Mouse (Mus musculus) embryonic facial prominence, embryonic 14.5 days (tissue): ENCODE results near the gene Lbhd2. TPM values are rescaled to one million over a fixed set of nuclear protein-coding genes. Genes with fewer than 3 reads are reported as not detected.

Source experiments
- ATAC-seq: fragments of 200-750 bp; cut with Nextera tagmentation; 2 replicates; pipeline ENCODE4 v1.8.0; 2017; ENCODE audit warnings: low read depth, moderate number of reproducible peaks, moderate TSS enrichment
- DNase-seq: peaks from one replicate; pipeline ENCODE4 v3.0.0-alpha.2; 2015; ENCODE audit warnings: low spot score
- H3K27ac ChIP-seq: fragments of 300-500 bp; sonication (generic); replicated peaks from 2 replicates; pipeline ENCODE4 v1.5.1; 2014; ENCODE audit warnings: low read depth, mild to moderate bottlenecking, low read length, moderate library complexity
- H3K27me3 ChIP-seq: fragments of 300-500 bp; sonication (generic); replicated peaks from 2 replicates; pipeline ENCODE4 v1.6.1; 2014; ENCODE audit warnings: low read length; ENCODE audit not compliant: control insufficient read depth, insufficient read depth
- H3K36me3 ChIP-seq: fragments of 300-500 bp; sonication (generic); 2 replicates; pipeline ENCODE4 v1.6.1; 2014; ENCODE audit warnings: low read length, mixed read lengths; ENCODE audit not compliant: control insufficient read depth, insufficient read depth
- H3K4me1 ChIP-seq: fragments of 300-500 bp; sonication (generic); 2 replicates; pipeline ENCODE4 v1.6.1; 2014; ENCODE audit warnings: antibody characterized with exemption, low read length; ENCODE audit not compliant: control insufficient read depth, insufficient read depth
- H3K4me2 ChIP-seq: fragments of 300-500 bp; sonication (generic); 2 replicates; pipeline ENCODE4 v1.6.1; 2014; ENCODE audit warnings: low read depth, mild to moderate bottlenecking, low read length, moderate library complexity, mixed read lengths
- H3K4me3 ChIP-seq: fragments of 300-500 bp; sonication (generic); 2 replicates; pipeline ENCODE4 v1.5.1; 2014; ENCODE audit warnings: low read depth, mild to moderate bottlenecking, low read length
- H3K9ac ChIP-seq: fragments of 300-500 bp; sonication (generic); 2 replicates; pipeline ENCODE4 v1.6.1; 2014; ENCODE audit warnings: low read depth, mild to moderate bottlenecking, low read length, moderate library complexity, mixed read lengths
- H3K9me3 ChIP-seq: fragments of 300-500 bp; sonication (generic); 2 replicates; pipeline ENCODE4 v1.6.1; 2016; ENCODE audit warnings: low read length; ENCODE audit not compliant: control insufficient read depth
- WGBS: fragments of 180-500 bp; shearing (Covaris S2); extraction: QIAGEN DNeasy Blood & Tissue Kit; methylation state at CpG from one replicate; pipeline ENCODE4 v1.1.7; 2014; 5-methylcytosine and 5-hydroxymethylcytosine counted together
- polyA plus RNA-seq: library from polyadenylated mRNA; unstranded; fragments of >200 nt; fragmentation: Nextera tagmentation; extraction: Ambion mirVana; gene quantifications from 2 replicates; pipeline ENCODE4 v1.2.1, GENCODE M21; 2014

Lbhd2 gene
- polyA plus RNA-seq, 1 experiment from 2014 or later: 5.5 TPM

GRCm38 (mm10) chr12:111455860-111456259, 49.3 kb downstream of the Lbhd2 start:
- ATAC-seq (no peak), DNase-seq (no peak)
- no peak overlapping the region for H3K9ac ChIP-seq
- no peaks in the 10 kb centered on the region for H3K9me3 ChIP-seq
- no peak overlapping the region for H3K4me3 ChIP-seq
- no peak overlapping the region for H3K4me2 ChIP-seq
- WGBS: 36% methylated on average over 5 of the region's 8 CpGs
- no peak overlapping the region for H3K27ac ChIP-seq
- H3K4me1 ChIP-seq: peaks cover 23% of the 10 kb centered on the region
- H3K36me3 ChIP-seq: no peaks in the 10 kb centered on the region
- peaks cover 8% of the 10 kb centered on the region for H3K27me3 ChIP-seq

DNA sequence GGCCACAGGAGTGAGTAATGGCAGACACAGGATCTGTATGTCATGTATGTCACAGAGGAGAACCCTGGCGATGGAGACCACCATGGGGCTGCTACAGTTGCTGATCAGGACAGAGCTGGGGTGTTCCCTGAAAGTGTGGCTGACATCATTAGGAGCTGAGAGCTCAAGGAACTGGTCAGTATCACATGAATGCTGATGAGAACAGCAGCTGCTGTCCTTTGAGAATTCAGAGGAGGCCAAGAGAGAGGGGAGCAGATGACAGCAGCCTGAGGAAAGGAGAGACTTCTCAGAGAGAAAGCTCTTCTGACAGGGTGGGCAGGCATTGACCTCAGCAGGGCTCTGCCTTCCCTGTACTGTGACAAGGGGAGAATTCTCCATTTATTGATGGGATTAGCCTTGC, 51.1 kb downstream of the Lbhd2 start:
- Histone ChIP-seq H3K4me3 (no peak overlapping the region), H3K9ac (no peak overlapping the region), H3K36me3 (no peaks in the 10 kb centered on the region), H3K4me1 (peaks cover 23% of the 10 kb centered on the region), H3K27me3 (peaks cover 6% of the 10 kb centered on the region), H3K4me2 (no peak overlapping the region), H3K9me3 (no peaks in the 10 kb centered on the region), H3K27ac (no peak overlapping the region)
- ATAC-seq (no peak), DNase-seq (no peak)
- 67% methylated on average over 1 of the region's 1 CpGs for WGBS

Other genes starting within 250 kb of the Lbhd2 start
- 12.5 and 13.4 TPM in 2 replicates for gene Traf3, start 240.4 kb upstream of the Lbhd2 start, polyA plus RNA-seq
- gene 4930595D18Rik, start 222.3 kb upstream of the Lbhd2 start, polyA plus RNA-seq: not detected in 2 replicates
- gene Amn, start 135.7 kb upstream of the Lbhd2 start, polyA plus RNA-seq: 0.34 and 0.50 TPM in 2 replicates
- gene Cdc42bpb, start 29.1 kb upstream of the Lbhd2 start, polyA plus RNA-seq: 37.7 and 41.5 TPM in 2 replicates
- gene Exoc3l4, start 10.2 kb downstream of the Lbhd2 start, polyA plus RNA-seq: 8.7 and 9.4 TPM in 2 replicates
- 9.8 and 11.7 TPM in 2 replicates for gene Tnfaip2, start 35.7 kb downstream of the Lbhd2 start, polyA plus RNA-seq
- gene Gm266, start 79.0 kb downstream of the Lbhd2 start, polyA plus RNA-seq: 24.4 and 25.3 TPM in 2 replicates
- gene Eif5, start 131.2 kb downstream of the Lbhd2 start, polyA plus RNA-seq: 433 and 445 TPM in 2 replicates
- 47.0 and 47.2 TPM in 2 replicates for gene Mark3, start 167.7 kb downstream of the Lbhd2 start, polyA plus RNA-seq